Mouse (Mus musculus): ENCODE measurements around the gene Grin2c.

GRCm38 (mm10) chr11:115265771-115266399 is 1.2 kb downstream of the Grin2c start:
- TF ChIP-seq CTCF (IDR thresholded peaks at IDR 0.05; ENCODE audit: extremely low read depth, insufficient read length, insufficient replicate concordance, low read depth, low read length), result no peak
- no peak for TF ChIP-seq POLR2A (IDR thresholded peaks at IDR 0.05; ENCODE audit: low read depth, low read length)

All from small intestine, adult 2 months (tissue).